Mouse (Mus musculus): ENCODE data around the gene Gpr3. TPM values are rescaled to one million over a fixed set of nuclear protein-coding genes. Genes with fewer than 3 reads are reported as not detected.
A peak's percentile ranks its signal among the peaks of the same experiment; 100 is the strongest.

Gene Gpr3
- polyA plus RNA-seq, 1 experiment from 2014 or later: 0.62 TPM

- H3K4me3 ChIP-seq (ENCODE audit: low read depth, low read length): peak within 1 kb of the TSS; percentile 46
- ATAC-seq (no peak), DNase-seq (ENCODE audit: low spot score) (no peak)
- H3K9me3 ChIP-seq (replicated peaks; ENCODE audit: control insufficient read depth, low read length): no peaks in the 10 kb centered on the region
- H3K27ac ChIP-seq (ENCODE audit: low read depth, low read length): no peak within 1 kb of the TSS
- H3K4me1 ChIP-seq (ENCODE audit: control insufficient read depth, insufficient read depth, low read length): no peaks in the 10 kb centered on the region
- H3K9ac ChIP-seq (ENCODE audit: low read length): peak within 1 kb of the TSS; percentile 59
- 6% methylated on average over 16 of the region's 16 CpGs for WGBS
- peaks cover 42% of the 10 kb centered on the region for H3K27me3 ChIP-seq (replicated peaks; ENCODE audit: control insufficient read depth, insufficient read depth, low read length)
- H3K36me3 ChIP-seq (ENCODE audit: control insufficient read depth, insufficient read depth, low read length): no peaks in the 10 kb centered on the region
- peak within 1 kb of the TSS; percentile 76 for H3K4me2 ChIP-seq (ENCODE audit: low read length)
These were observed 28.2 kb upstream of the Gpr3 start, which contains the start of gene Map3k6 for GRCm38 (mm10) chr4:133240490-133240921. TSS of gene Map3k6 (plus strand) at chr4:133240818.

- DNase-seq (ENCODE audit: low spot score): no peak
- H3K9me3 ChIP-seq (replicated peaks; ENCODE audit: control insufficient read depth, low read length): no peaks in the 10 kb centered on the region
- H3K4me3 ChIP-seq (ENCODE audit: low read depth, low read length): no peak overlapping the region
- no peak overlapping the region for H3K27ac ChIP-seq (ENCODE audit: low read depth, low read length)
- no peak overlapping the region for H3K9ac ChIP-seq (ENCODE audit: low read length)
- 87% methylated on average over 4 of the region's 4 CpGs for WGBS
- peaks cover 30% of the 10 kb centered on the region for H3K27me3 ChIP-seq (replicated peaks; ENCODE audit: control insufficient read depth, insufficient read depth, low read length)
- ATAC-seq: no peak
- H3K4me1 ChIP-seq (ENCODE audit: control insufficient read depth, insufficient read depth, low read length): no peaks in the 10 kb centered on the region
- H3K36me3 ChIP-seq (ENCODE audit: control insufficient read depth, insufficient read depth, low read length): no peaks in the 10 kb centered on the region
- no peak overlapping the region for H3K4me2 ChIP-seq (ENCODE audit: low read length)
These were observed 25.6 kb upstream of the Gpr3 start for GRCm38 (mm10) chr4:133237911-133238310.

- Histone ChIP-seq H3K4me3 (ENCODE audit: low read depth, low read length) (no peak overlapping the region), H3K9ac (ENCODE audit: low read length) (no peak overlapping the region), H3K9me3 (replicated peaks; ENCODE audit: control insufficient read depth, low read length) (no peaks in the 10 kb centered on the region), H3K4me1 (ENCODE audit: control insufficient read depth, insufficient read depth, low read length) (no peaks in the 10 kb centered on the region), H3K4me2 (ENCODE audit: low read length) (no peak overlapping the region), H3K27ac (ENCODE audit: low read depth, low read length) (no peak overlapping the region), H3K27me3 (replicated peaks; ENCODE audit: control insufficient read depth, insufficient read depth, low read length) (peaks cover 10% of the 10 kb centered on the region), H3K36me3 (ENCODE audit: control insufficient read depth, insufficient read depth, low read length) (no peaks in the 10 kb centered on the region)
- 82% methylated on average over 5 of the region's 5 CpGs for WGBS
- ATAC-seq: no peak
- DNase-seq (ENCODE audit: low spot score): no peak
These were observed 23.1 kb upstream of the Gpr3 start for GRCm38 (mm10) chr4:133235415-133235814.

- ATAC-seq: no peak
These were observed 22.4 kb upstream of the Gpr3 start for GRCm38 (mm10) chr4:133234771-133235170.

GRCm38 (mm10) chr4:133233285-133233976, 21.1 kb upstream of the Gpr3 start:
- no peak overlapping the region for H3K4me2 ChIP-seq (ENCODE audit: low read length)
- H3K27me3 ChIP-seq (replicated peaks; ENCODE audit: control insufficient read depth, insufficient read depth, low read length): no peaks in the 10 kb centered on the region
- H3K4me3 ChIP-seq (ENCODE audit: low read depth, low read length): no peak overlapping the region
- H3K27ac ChIP-seq (ENCODE audit: low read depth, low read length): no peak overlapping the region
- H3K9me3 ChIP-seq (replicated peaks; ENCODE audit: control insufficient read depth, low read length): no peaks in the 10 kb centered on the region
- ATAC-seq: no peak
- no peak for DNase-seq (ENCODE audit: low spot score)
- H3K36me3 ChIP-seq (ENCODE audit: control insufficient read depth, insufficient read depth, low read length): no peaks in the 10 kb centered on the region
- no peak overlapping the region for H3K9ac ChIP-seq (ENCODE audit: low read length)
- H3K4me1 ChIP-seq (ENCODE audit: control insufficient read depth, insufficient read depth, low read length): no peaks in the 10 kb centered on the region
- WGBS: 34% methylated on average over 10 of the region's 10 CpGs

More at GRCm38 (mm10) chr4:133234771-133235170, 22.4 kb upstream of the Gpr3 start:
- Histone ChIP-seq H3K4me3 (ENCODE audit: low read depth, low read length) (no peak overlapping the region), H3K27ac (ENCODE audit: low read depth, low read length) (no peak overlapping the region), H3K4me1 (ENCODE audit: control insufficient read depth, insufficient read depth, low read length) (no peaks in the 10 kb centered on the region), H3K36me3 (ENCODE audit: control insufficient read depth, insufficient read depth, low read length) (no peaks in the 10 kb centered on the region), H3K27me3 (replicated peaks; ENCODE audit: control insufficient read depth, insufficient read depth, low read length) (peaks cover 8% of the 10 kb centered on the region; the same call in 1 of the 2 replicates), H3K9ac (ENCODE audit: low read length) (no peak overlapping the region), H3K9me3 (replicated peaks; ENCODE audit: control insufficient read depth, low read length) (no peaks in the 10 kb centered on the region), H3K4me2 (ENCODE audit: low read length) (no peak overlapping the region)
- WGBS: 66% methylated on average over 5 of the region's 5 CpGs
- no peak for DNase-seq (ENCODE audit: low spot score)

GRCm38 (mm10) chr4:133229582-133229981, 17.2 kb upstream of the Gpr3 start:
- no peak for ATAC-seq
- Histone ChIP-seq H3K27ac (ENCODE audit: low read depth, low read length) (no peak overlapping the region), H3K27me3 (replicated peaks; ENCODE audit: control insufficient read depth, insufficient read depth, low read length) (no peaks in the 10 kb centered on the region), H3K9ac (ENCODE audit: low read length) (no peak overlapping the region), H3K4me3 (ENCODE audit: low read depth, low read length) (no peak overlapping the region), H3K36me3 (ENCODE audit: control insufficient read depth, insufficient read depth, low read length) (no peaks in the 10 kb centered on the region), H3K4me1 (ENCODE audit: control insufficient read depth, insufficient read depth, low read length) (no peaks in the 10 kb centered on the region), H3K9me3 (replicated peaks; ENCODE audit: control insufficient read depth, low read length) (no peaks in the 10 kb centered on the region), H3K4me2 (ENCODE audit: low read length) (no peak overlapping the region)
- DNase-seq (ENCODE audit: low spot score): no peak
- 67% methylated on average over 8 of the region's 8 CpGs for WGBS

- Histone ChIP-seq H3K4me2 (ENCODE audit: low read length) (no peak overlapping the region), H3K4me3 (ENCODE audit: low read depth, low read length) (no peak overlapping the region), H3K27ac (ENCODE audit: low read depth, low read length) (no peak overlapping the region), H3K36me3 (ENCODE audit: control insufficient read depth, insufficient read depth, low read length) (no peaks in the 10 kb centered on the region), H3K27me3 (replicated peaks; ENCODE audit: control insufficient read depth, insufficient read depth, low read length) (no peaks in the 10 kb centered on the region), H3K9me3 (replicated peaks; ENCODE audit: control insufficient read depth, low read length) (no peaks in the 10 kb centered on the region), H3K4me1 (ENCODE audit: control insufficient read depth, insufficient read depth, low read length) (no peaks in the 10 kb centered on the region), H3K9ac (ENCODE audit: low read length) (no peak overlapping the region)
- no peak for DNase-seq (ENCODE audit: low spot score)
- WGBS: 79% methylated on average over 8 of the region's 8 CpGs
- no peak for ATAC-seq
These were observed 15.3 kb upstream of the Gpr3 start for GRCm38 (mm10) chr4:133227636-133228035.

GRCm38 (mm10) chr4:133226073-133226472, 13.7 kb upstream of the Gpr3 start:
- Histone ChIP-seq H3K4me3 (ENCODE audit: low read depth, low read length) (no peak overlapping the region), H3K9me3 (replicated peaks; ENCODE audit: control insufficient read depth, low read length) (no peaks in the 10 kb centered on the region), H3K27ac (ENCODE audit: low read depth, low read length) (no peak overlapping the region), H3K27me3 (replicated peaks; ENCODE audit: control insufficient read depth, insufficient read depth, low read length) (peaks cover 8% of the 10 kb centered on the region; the same call in 1 of the 2 replicates), H3K4me1 (ENCODE audit: control insufficient read depth, insufficient read depth, low read length) (no peaks in the 10 kb centered on the region), H3K4me2 (ENCODE audit: low read length) (no peak overlapping the region), H3K9ac (ENCODE audit: low read length) (no peak overlapping the region), H3K36me3 (ENCODE audit: control insufficient read depth, insufficient read depth, low read length) (no peaks in the 10 kb centered on the region)
- ATAC-seq (no peak), DNase-seq (ENCODE audit: low spot score) (no peak)
- WGBS: 79% methylated on average over 10 of the region's 10 CpGs

GRCm38 (mm10) chr4:133223875-133224274, 11.5 kb upstream of the Gpr3 start:
- Histone ChIP-seq H3K27ac (ENCODE audit: low read depth, low read length) (no peak overlapping the region), H3K36me3 (ENCODE audit: control insufficient read depth, insufficient read depth, low read length) (no peaks in the 10 kb centered on the region), H3K9me3 (replicated peaks; ENCODE audit: control insufficient read depth, low read length) (no peaks in the 10 kb centered on the region), H3K4me3 (ENCODE audit: low read depth, low read length) (no peak overlapping the region), H3K4me2 (ENCODE audit: low read length) (no peak overlapping the region), H3K4me1 (ENCODE audit: control insufficient read depth, insufficient read depth, low read length) (0 out of 2 replicates have a peak, but pooled peaks cover 4% of the 10 kb centered on the region), H3K9ac (ENCODE audit: low read length) (no peak overlapping the region), H3K27me3 (replicated peaks; ENCODE audit: control insufficient read depth, insufficient read depth, low read length) (peaks cover 17% of the 10 kb centered on the region)
- DNase-seq (ENCODE audit: low spot score) (no peak), ATAC-seq (no peak)
- WGBS: 38% methylated on average over 5 of the region's 5 CpGs
